Mouse (Mus musculus): Measurements from ENCODE around the gene Ppp3ca. TPM values are rescaled to one million over a fixed set of nuclear protein-coding genes. Genes with fewer than 3 reads are reported as not detected.

Ppp3ca gene
- polyA plus RNA-seq, 1 experiment: 97.9 TPM

GRCm38 (mm10) chr3:136773217-136773616 is 103.3 kb downstream of the Ppp3ca start:
- Histone ChIP-seq H3K27ac (ENCODE audit: insufficient read depth, low read depth, low read length) (no peak overlapping the region), H3K4me1 (ENCODE audit: control insufficient read depth, insufficient read depth, low read length) (peaks cover 16% of the 10 kb centered on the region), H3K4me3 (ENCODE audit: insufficient read depth, low read length) (no peak overlapping the region)
- TF ChIP-seq CTCF (IDR thresholded peaks at IDR 0.05; ENCODE audit: low read depth, low read length): no peak
- no peak for TF ChIP-seq POLR2A (IDR thresholded peaks at IDR 0.05; ENCODE audit: borderline replicate concordance, low read depth, low read length)

GRCm38 (mm10) chr3:136774196-136774595 is 104.3 kb downstream of the Ppp3ca start:
- Histone ChIP-seq H3K4me1 (ENCODE audit: control insufficient read depth, insufficient read depth, low read length) (peaks cover 9% of the 10 kb centered on the region), H3K27ac (ENCODE audit: insufficient read depth, low read depth, low read length) (no peak overlapping the region), H3K4me3 (ENCODE audit: insufficient read depth, low read length) (no peak overlapping the region)
- no peak for TF ChIP-seq CTCF (IDR thresholded peaks at IDR 0.05; ENCODE audit: low read depth, low read length)
- TF ChIP-seq POLR2A (IDR thresholded peaks at IDR 0.05; ENCODE audit: borderline replicate concordance, low read depth, low read length): no peak

GRCm38 (mm10) chr3:136776525-136776924 is 106.6 kb downstream of the Ppp3ca start:
- TF ChIP-seq CTCF (IDR thresholded peaks at IDR 0.05; ENCODE audit: low read depth, low read length) (no peak), POLR2A (IDR thresholded peaks at IDR 0.05; ENCODE audit: borderline replicate concordance, low read depth, low read length) (no peak)
- Histone ChIP-seq H3K27ac (ENCODE audit: insufficient read depth, low read depth, low read length) (no peak overlapping the region), H3K4me3 (ENCODE audit: insufficient read depth, low read length) (no peak overlapping the region), H3K4me1 (ENCODE audit: control insufficient read depth, insufficient read depth, low read length) (peaks cover 5% of the 10 kb centered on the region)

- no peak overlapping the region for H3K4me3 ChIP-seq (ENCODE audit: insufficient read depth, low read length)
- no peak overlapping the region for H3K27ac ChIP-seq (ENCODE audit: insufficient read depth, low read depth, low read length)
Measured at GRCm38 (mm10) chr3:136777380-136777779, 107.5 kb downstream of the Ppp3ca start.

DNA sequence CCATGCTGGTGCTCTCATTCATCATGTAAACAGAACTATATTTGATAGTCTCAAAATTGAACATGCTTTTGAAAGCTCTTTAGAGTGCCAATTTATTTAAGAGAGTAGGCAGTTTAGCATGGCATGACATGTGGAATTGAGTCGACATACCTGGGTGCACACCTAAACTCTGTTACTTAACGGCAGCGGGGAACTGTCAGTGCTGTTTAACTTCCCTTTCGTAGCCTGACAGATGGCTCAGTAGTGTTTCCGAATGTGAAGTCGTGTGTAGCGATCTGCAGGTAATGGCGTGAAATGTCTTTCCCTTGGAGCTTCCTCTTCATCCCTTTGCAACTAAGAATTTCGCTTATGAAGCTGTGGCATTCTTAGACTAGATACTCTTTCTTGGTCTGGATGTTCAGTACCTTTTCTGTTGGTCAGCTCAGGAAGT is 107.9 kb downstream of the Ppp3ca start:
- H3K4me3 ChIP-seq (ENCODE audit: insufficient read depth, low read length): no peak overlapping the region
- TF ChIP-seq CTCF (IDR thresholded peaks at IDR 0.05; ENCODE audit: low read depth, low read length) (no peak), POLR2A (IDR thresholded peaks at IDR 0.05; ENCODE audit: borderline replicate concordance, low read depth, low read length) (no peak)
- no peak overlapping the region for H3K27ac ChIP-seq (ENCODE audit: insufficient read depth, low read depth, low read length)
- peaks cover 5% of the 10 kb centered on the region for H3K4me1 ChIP-seq (ENCODE audit: control insufficient read depth, insufficient read depth, low read length)

More at GRCm38 (mm10) chr3:136777380-136777779, 107.5 kb downstream of the Ppp3ca start:
- TF ChIP-seq POLR2A (IDR thresholded peaks at IDR 0.05; ENCODE audit: borderline replicate concordance, low read depth, low read length): no peak
- no peak for TF ChIP-seq CTCF (IDR thresholded peaks at IDR 0.05; ENCODE audit: low read depth, low read length)
- peaks cover 5% of the 10 kb centered on the region for H3K4me1 ChIP-seq (ENCODE audit: control insufficient read depth, insufficient read depth, low read length)

GRCm38 (mm10) chr3:136780321-136780720 is 110.4 kb downstream of the Ppp3ca start:
- TF ChIP-seq CTCF (IDR thresholded peaks at IDR 0.05; ENCODE audit: low read depth, low read length) (no peak), POLR2A (IDR thresholded peaks at IDR 0.05; ENCODE audit: borderline replicate concordance, low read depth, low read length) (no peak)
- no peak overlapping the region for H3K27ac ChIP-seq (ENCODE audit: insufficient read depth, low read depth, low read length)
- no peak overlapping the region for H3K4me3 ChIP-seq (ENCODE audit: insufficient read depth, low read length)
- H3K4me1 ChIP-seq (ENCODE audit: control insufficient read depth, insufficient read depth, low read length): peaks cover 2% of the 10 kb centered on the region; the same call in 1 of the 2 replicates

DNA sequence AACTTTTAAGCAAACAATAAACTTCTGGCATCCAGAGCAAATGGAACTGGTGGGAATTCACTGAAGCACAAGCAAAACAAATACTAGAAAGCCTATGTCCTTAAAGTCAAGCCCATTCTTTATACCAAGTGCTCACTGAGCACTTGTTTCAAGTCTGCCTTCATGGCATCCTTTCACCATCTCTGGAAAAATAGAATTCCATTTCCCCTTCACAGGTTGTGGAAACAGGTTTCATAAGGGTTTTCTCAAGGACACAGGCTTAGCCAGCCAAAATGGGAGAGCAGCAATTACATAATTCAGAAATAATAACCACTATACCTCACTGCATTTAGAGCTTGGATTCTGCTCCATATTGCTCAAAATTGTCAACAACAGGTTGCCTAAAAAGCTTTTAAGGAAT is 112.1 kb downstream of the Ppp3ca start:
- TF ChIP-seq CTCF (IDR thresholded peaks at IDR 0.05; ENCODE audit: low read depth, low read length): no peak
- no peak for TF ChIP-seq POLR2A (IDR thresholded peaks at IDR 0.05; ENCODE audit: borderline replicate concordance, low read depth, low read length)
- H3K4me1 ChIP-seq (ENCODE audit: control insufficient read depth, insufficient read depth, low read length): peaks cover 2% of the 10 kb centered on the region; the same call in 1 of the 2 replicates
- H3K27ac ChIP-seq (ENCODE audit: insufficient read depth, low read depth, low read length): no peak overlapping the region
- H3K4me3 ChIP-seq (ENCODE audit: insufficient read depth, low read length): no peak overlapping the region

- TF ChIP-seq POLR2A (IDR thresholded peaks at IDR 0.05; ENCODE audit: borderline replicate concordance, low read depth, low read length) (no peak), CTCF (IDR thresholded peaks at IDR 0.05; ENCODE audit: low read depth, low read length) (no peak)
Measured at GRCm38 (mm10) chr3:136785686-136786085, 115.8 kb downstream of the Ppp3ca start.

GRCm38 (mm10) chr3:136790261-136790871 is 120.4 kb downstream of the Ppp3ca start:
- TF ChIP-seq CTCF (IDR thresholded peaks at IDR 0.05; ENCODE audit: low read depth, low read length) (no peak), POLR2A (IDR thresholded peaks at IDR 0.05; ENCODE audit: borderline replicate concordance, low read depth, low read length) (no peak)
- Histone ChIP-seq H3K4me1 (ENCODE audit: control insufficient read depth, insufficient read depth, low read length) (peaks cover 44% of the 10 kb centered on the region), H3K27ac (ENCODE audit: insufficient read depth, low read depth, low read length) (peak overlapping the region; percentile 53), H3K4me3 (ENCODE audit: insufficient read depth, low read length) (no peak overlapping the region)

More at GRCm38 (mm10) chr3:136785686-136786085, 115.8 kb downstream of the Ppp3ca start:
- peaks cover 18% of the 10 kb centered on the region for H3K4me1 ChIP-seq (ENCODE audit: control insufficient read depth, insufficient read depth, low read length)
- H3K27ac ChIP-seq (ENCODE audit: insufficient read depth, low read depth, low read length): no peak overlapping the region
- no peak overlapping the region for H3K4me3 ChIP-seq (ENCODE audit: insufficient read depth, low read length)

- Histone ChIP-seq H3K4me3 (ENCODE audit: insufficient read depth, low read length) (no peak overlapping the region), H3K4me1 (ENCODE audit: control insufficient read depth, insufficient read depth, low read length) (peaks cover 48% of the 10 kb centered on the region), H3K27ac (ENCODE audit: insufficient read depth, low read depth, low read length) (no peak overlapping the region)
- no peak for TF ChIP-seq CTCF (IDR thresholded peaks at IDR 0.05; ENCODE audit: low read depth, low read length)
- no peak for TF ChIP-seq POLR2A (IDR thresholded peaks at IDR 0.05; ENCODE audit: borderline replicate concordance, low read depth, low read length)
Measured at GRCm38 (mm10) chr3:136791404-136791803, 121.5 kb downstream of the Ppp3ca start.

Measured in bone marrow macrophage, adult 2 months (primary cell).